Mouse (Mus musculus) CH12.LX (cell line): ENCODE measurements around the gene Cisd3.

Source experiments
- CHD1 ChIP-seq: IDR thresholded peaks from 2 replicates; pipeline ENCODE4 v1.6.1; 2012; ENCODE audit warnings: low read depth, low read length, improper control_type of control experiment, inconsistent platforms
- CTCF ChIP-seq, 2 experiments: IDR thresholded peaks in 1 of 2; conservative IDR thresholded peaks in 1 of 2; 2 replicates each; pipeline ENCODE4 v1.5.1; 2011 to 2012; ENCODE audit warnings: low read depth in 2 of 2, low read length in 2 of 2, improper control_type of control experiment in 1 of 2, inconsistent platforms in 1 of 2, mild to moderate bottlenecking in 1 of 2, moderate library complexity in 1 of 2
- E2F4 ChIP-seq: IDR thresholded peaks from 2 replicates; pipeline ENCODE4 v1.6.1; 2011; ENCODE audit warnings: low read depth, low read length, improper control_type of control experiment; ENCODE audit not compliant: insufficient replicate concordance
- IRF4 ChIP-seq: IDR thresholded peaks from 2 replicates; pipeline ENCODE4 v1.6.1; 2014; ENCODE audit warnings: low read depth, mild to moderate bottlenecking, inconsistent platforms, low read length, improper control_type of control experiment
- JUN ChIP-seq: IDR thresholded peaks from 2 replicates; pipeline ENCODE4 v1.6.1; 2011; ENCODE audit warnings: low read depth, mild to moderate bottlenecking, low read length, improper control_type of control experiment, moderate library complexity; ENCODE audit not compliant: insufficient read depth
- JUND ChIP-seq: conservative IDR thresholded peaks from 2 replicates; pipeline ENCODE4 v1.6.1; 2011; ENCODE audit warnings: low read depth, low read length, improper control_type of control experiment
- MXI1 ChIP-seq: IDR thresholded peaks from 2 replicates; pipeline ENCODE4 v1.6.1; 2011; ENCODE audit warnings: mild to moderate bottlenecking, low read depth, low read length, improper control_type of control experiment
- NRF1 ChIP-seq: IDR thresholded peaks from 2 replicates; pipeline ENCODE4 v1.6.1; 2014; ENCODE audit warnings: low read depth, mild to moderate bottlenecking, inconsistent platforms, low read length, improper control_type of control experiment, moderate library complexity
- POLR2A ChIP-seq: IDR thresholded peaks from 2 replicates; pipeline ENCODE4 v1.6.1; 2011; ENCODE audit warnings: low read depth, mild to moderate bottlenecking, improper control_type of control experiment, low read length
- POLR2AphosphoS2 ChIP-seq: IDR thresholded peaks from 2 replicates; pipeline ENCODE4 v1.6.1; 2011; ENCODE audit warnings: low read depth, low read length, improper control_type of control experiment
- RAD21 ChIP-seq: IDR thresholded peaks from 2 replicates; pipeline ENCODE4 v1.6.1; 2011; ENCODE audit warnings: low read depth, mild to moderate bottlenecking, low read length, improper control_type of control experiment, moderate library complexity
- USF1 ChIP-seq: IDR thresholded peaks from 2 replicates; pipeline ENCODE4 v1.6.1; 2014; ENCODE audit warnings: low read depth, mild to moderate bottlenecking, inconsistent platforms, low read length, improper control_type of control experiment
- USF2 ChIP-seq: conservative IDR thresholded peaks from 2 replicates; pipeline ENCODE4 v1.6.1; 2011; ENCODE audit warnings: low read depth, low read length, improper control_type of control experiment
- ZNF384 ChIP-seq: IDR thresholded peaks from 2 replicates; pipeline ENCODE4 v1.6.1; 2012; ENCODE audit warnings: low read depth, low read length, improper control_type of control experiment, inconsistent platforms

- no peak for TF ChIP-seq POLR2AphosphoS2
- TF ChIP-seq IRF4, result no peak; the same call in 1 of the 2 replicates
- no peak for TF ChIP-seq CTCF (conservative IDR thresholded peaks at IDR 0.05 in 1 of 2, IDR thresholded peaks at IDR 0.05 in 1 of 2; ENCODE audit: low read depth in 2 of 2, low read length in 2 of 2)
- TF ChIP-seq USF2, result no peak
- no peak for TF ChIP-seq JUN
- TF ChIP-seq CHD1, result no peak
- TF ChIP-seq POLR2A, result no peak
- TF ChIP-seq MXI1, result no peak
- TF ChIP-seq NRF1, result peak; percentile 63; the same call in 1 of the 2 replicates
- TF ChIP-seq RAD21, result no peak
- TF ChIP-seq USF1, result no peak
- TF ChIP-seq JUND, result no peak
- peak; percentile 96 for TF ChIP-seq ZNF384
- peak; percentile 78; the same call in 1 of the 2 replicates for TF ChIP-seq E2F4
Measured at GRCm38 (mm10) chr11:97702393-97702745, 16.7 kb downstream of the Cisd3 start.
